Mouse (Mus musculus): ENCODE measurements around the gene Tram2. TPM values are rescaled to one million over a fixed set of nuclear protein-coding genes. Genes with fewer than 3 reads are reported as not detected.

Gene Tram2
- polyA plus RNA-seq, 1 experiment from 2014 or later, result 10.6 TPM

- ATAC-seq (ENCODE audit: insufficient number of reproducible peaks, insufficient read depth, low FRiP score, low read depth), result peak; percentile 35; the same call in 1 of the 2 replicates
- H3K27ac ChIP-seq (ENCODE audit: low read length), result peak overlapping the region; percentile 16; the same call in 1 of the 2 replicates
- no peak overlapping the region for H3K4me3 ChIP-seq (ENCODE audit: low read depth, low read length)
- 0 out of 2 replicates have a peak, but pooled peaks cover 4% of the 10 kb centered on the region for H3K4me1 ChIP-seq (ENCODE audit: control insufficient read depth, insufficient read depth, low read length)
- H3K9me3 ChIP-seq (ENCODE audit: control insufficient read depth, low read depth, low read length), result no peaks in the 10 kb centered on the region
- no peaks in the 10 kb centered on the region for H3K36me3 ChIP-seq (ENCODE audit: control insufficient read depth, insufficient read depth, low read length)
- no peaks in the 10 kb centered on the region for H3K27me3 ChIP-seq (ENCODE audit: control insufficient read depth, insufficient read depth, low read length)
- H3K9ac ChIP-seq (replicated peaks; ENCODE audit: low read depth, low read length), result no peak overlapping the region
- 57% methylated on average over 6 of the region's 6 CpGs for WGBS
- H3K4me2 ChIP-seq (replicated peaks; ENCODE audit: low read depth, low read length), result no peak overlapping the region
Measured at GRCm38 (mm10) chr1:21089661-21090117, 10.7 kb upstream of the Tram2 start.

- Histone ChIP-seq H3K4me2 (replicated peaks; ENCODE audit: low read depth, low read length) (no peak overlapping the region), H3K36me3 (ENCODE audit: control insufficient read depth, insufficient read depth, low read length) (no peaks in the 10 kb centered on the region), H3K4me1 (ENCODE audit: control insufficient read depth, insufficient read depth, low read length) (0 out of 2 replicates have a peak, but pooled peaks cover 4% of the 10 kb centered on the region), H3K9me3 (ENCODE audit: control insufficient read depth, low read depth, low read length) (no peaks in the 10 kb centered on the region), H3K27ac (ENCODE audit: low read length) (no peak overlapping the region), H3K4me3 (ENCODE audit: low read depth, low read length) (no peak overlapping the region), H3K27me3 (ENCODE audit: control insufficient read depth, insufficient read depth, low read length) (no peaks in the 10 kb centered on the region), H3K9ac (replicated peaks; ENCODE audit: low read depth, low read length) (no peak overlapping the region)
- no peak for ATAC-seq (ENCODE audit: insufficient number of reproducible peaks, insufficient read depth, low FRiP score, low read depth)
- WGBS, result 77% methylated on average over 5 of the region's 5 CpGs
Measured at GRCm38 (mm10) chr1:21086291-21086690, 7.3 kb upstream of the Tram2 start.

- H3K27ac ChIP-seq (ENCODE audit: low read length), result no peak overlapping the region
- no peaks in the 10 kb centered on the region for H3K4me1 ChIP-seq (ENCODE audit: control insufficient read depth, insufficient read depth, low read length)
- H3K27me3 ChIP-seq (ENCODE audit: control insufficient read depth, insufficient read depth, low read length), result no peaks in the 10 kb centered on the region
- 78% methylated on average over 2 of the region's 2 CpGs for WGBS
- no peaks in the 10 kb centered on the region for H3K9me3 ChIP-seq (ENCODE audit: control insufficient read depth, low read depth, low read length)
- H3K4me2 ChIP-seq (replicated peaks; ENCODE audit: low read depth, low read length), result no peak overlapping the region
- no peaks in the 10 kb centered on the region for H3K36me3 ChIP-seq (ENCODE audit: control insufficient read depth, insufficient read depth, low read length)
- no peak for ATAC-seq (ENCODE audit: insufficient number of reproducible peaks, insufficient read depth, low FRiP score, low read depth)
- H3K9ac ChIP-seq (replicated peaks; ENCODE audit: low read depth, low read length), result no peak overlapping the region
- H3K4me3 ChIP-seq (ENCODE audit: low read depth, low read length), result no peak overlapping the region
Measured at GRCm38 (mm10) chr1:21084661-21085060, 5.6 kb upstream of the Tram2 start.

- H3K27me3 ChIP-seq (ENCODE audit: control insufficient read depth, insufficient read depth, low read length), result no peaks in the 10 kb centered on the region
- H3K9me3 ChIP-seq (ENCODE audit: control insufficient read depth, low read depth, low read length), result no peaks in the 10 kb centered on the region
- ATAC-seq (ENCODE audit: insufficient number of reproducible peaks, insufficient read depth, low FRiP score, low read depth), result no peak
- H3K36me3 ChIP-seq (ENCODE audit: control insufficient read depth, insufficient read depth, low read length), result no peaks in the 10 kb centered on the region
- no peak overlapping the region for H3K4me2 ChIP-seq (replicated peaks; ENCODE audit: low read depth, low read length)
- no peak overlapping the region for H3K4me3 ChIP-seq (ENCODE audit: low read depth, low read length)
- no peak overlapping the region for H3K9ac ChIP-seq (replicated peaks; ENCODE audit: low read depth, low read length)
- WGBS, result 87% methylated on average over 12 of the region's 12 CpGs
- peaks cover 29% of the 10 kb centered on the region for H3K4me1 ChIP-seq (ENCODE audit: control insufficient read depth, insufficient read depth, low read length)
- no peak overlapping the region for H3K27ac ChIP-seq (ENCODE audit: low read length)
Measured at GRCm38 (mm10) chr1:21080362-21080761, 1.3 kb upstream of the Tram2 start.

- Histone ChIP-seq H3K4me1 (ENCODE audit: control insufficient read depth, insufficient read depth, low read length) (peaks cover 35% of the 10 kb centered on the region), H3K4me2 (replicated peaks; ENCODE audit: low read depth, low read length) (peak overlapping the region; percentile 59), H3K36me3 (ENCODE audit: control insufficient read depth, insufficient read depth, low read length) (no peaks in the 10 kb centered on the region), H3K27me3 (ENCODE audit: control insufficient read depth, insufficient read depth, low read length) (no peaks in the 10 kb centered on the region), H3K27ac (ENCODE audit: low read length) (peak overlapping the region; percentile 39; the same call in 1 of the 2 replicates), H3K4me3 (ENCODE audit: low read depth, low read length) (peak overlapping the region; percentile 67), H3K9me3 (ENCODE audit: control insufficient read depth, low read depth, low read length) (no peaks in the 10 kb centered on the region), H3K9ac (replicated peaks; ENCODE audit: low read depth, low read length) (peak overlapping the region; percentile 60)
- 2% methylated on average over 35 of the region's 36 CpGs for WGBS
- peak; percentile 53 for ATAC-seq (ENCODE audit: insufficient number of reproducible peaks, insufficient read depth, low FRiP score, low read depth)
Measured at GRCm38 (mm10) chr1:21078481-21079214, 381 bp downstream of the Tram2 start.

GRCm38 (mm10) chr1:21077619-21078018, 1.4 kb downstream of the Tram2 start:
- 0 out of 2 replicates have a peak overlapping the region, but pooled peaks have one; percentile 7 for H3K9ac ChIP-seq (replicated peaks; ENCODE audit: low read depth, low read length)
- ATAC-seq (ENCODE audit: insufficient number of reproducible peaks, insufficient read depth, low FRiP score, low read depth), result no peak
- no peaks in the 10 kb centered on the region for H3K36me3 ChIP-seq (ENCODE audit: control insufficient read depth, insufficient read depth, low read length)
- 65% methylated on average over 7 of the region's 7 CpGs for WGBS
- no peaks in the 10 kb centered on the region for H3K27me3 ChIP-seq (ENCODE audit: control insufficient read depth, insufficient read depth, low read length)
- no peak overlapping the region for H3K27ac ChIP-seq (ENCODE audit: low read length)
- H3K9me3 ChIP-seq (ENCODE audit: control insufficient read depth, low read depth, low read length), result no peaks in the 10 kb centered on the region
- H3K4me2 ChIP-seq (replicated peaks; ENCODE audit: low read depth, low read length), result peak overlapping the region; percentile 59
- H3K4me1 ChIP-seq (ENCODE audit: control insufficient read depth, insufficient read depth, low read length), result peaks cover 38% of the 10 kb centered on the region
- peak overlapping the region; percentile 67 for H3K4me3 ChIP-seq (ENCODE audit: low read depth, low read length)

GRCm38 (mm10) chr1:21077191-21077590, 1.8 kb downstream of the Tram2 start:
- H3K9ac ChIP-seq (replicated peaks; ENCODE audit: low read depth, low read length), result no peak overlapping the region
- H3K27me3 ChIP-seq (ENCODE audit: control insufficient read depth, insufficient read depth, low read length), result no peaks in the 10 kb centered on the region
- 37% methylated on average over 5 of the region's 5 CpGs for WGBS
- H3K4me3 ChIP-seq (ENCODE audit: low read depth, low read length), result peak overlapping the region; percentile 67; the same call in 1 of the 2 replicates
- no peak for ATAC-seq (ENCODE audit: insufficient number of reproducible peaks, insufficient read depth, low FRiP score, low read depth)
- H3K36me3 ChIP-seq (ENCODE audit: control insufficient read depth, insufficient read depth, low read length), result no peaks in the 10 kb centered on the region
- H3K4me2 ChIP-seq (replicated peaks; ENCODE audit: low read depth, low read length), result peak overlapping the region; percentile 59
- H3K9me3 ChIP-seq (ENCODE audit: control insufficient read depth, low read depth, low read length), result no peaks in the 10 kb centered on the region
- H3K27ac ChIP-seq (ENCODE audit: low read length), result no peak overlapping the region; the same call in 1 of the 2 replicates
- peaks cover 38% of the 10 kb centered on the region for H3K4me1 ChIP-seq (ENCODE audit: control insufficient read depth, insufficient read depth, low read length)

GRCm38 (mm10) chr1:21075986-21076495, 3.0 kb downstream of the Tram2 start:
- Histone ChIP-seq H3K36me3 (ENCODE audit: control insufficient read depth, insufficient read depth, low read length) (no peaks in the 10 kb centered on the region), H3K4me3 (ENCODE audit: low read depth, low read length) (0 out of 2 replicates have a peak overlapping the region, but pooled peaks have one; percentile 3), H3K27me3 (ENCODE audit: control insufficient read depth, insufficient read depth, low read length) (no peaks in the 10 kb centered on the region), H3K9me3 (ENCODE audit: control insufficient read depth, low read depth, low read length) (no peaks in the 10 kb centered on the region), H3K9ac (replicated peaks; ENCODE audit: low read depth, low read length) (no peak overlapping the region), H3K27ac (ENCODE audit: low read length) (peak overlapping the region; percentile 66), H3K4me1 (ENCODE audit: control insufficient read depth, insufficient read depth, low read length) (peaks cover 38% of the 10 kb centered on the region), H3K4me2 (replicated peaks; ENCODE audit: low read depth, low read length) (peak overlapping the region; percentile 59)
- 12% methylated on average over 6 of the region's 6 CpGs for WGBS
- no peak for ATAC-seq (ENCODE audit: insufficient number of reproducible peaks, insufficient read depth, low FRiP score, low read depth)

Measured in stomach, embryonic 14.5 days (tissue).